Mouse (Mus musculus) v-Abl transformed pro-B cells (cell line): ENCODE data around the gene Lrriq4.

Experiments used
- in situ Hi-C, 2 experiments: fragments of 400-800 bp; cut with MboI; formaldehyde crosslinking; loops; one replicate each; pipeline ENCODE4 v1.15.1; 2025; ENCODE audit not compliant: unreplicated experiment in 2 of 2

The Lrriq4 gene

GRCm38 (mm10) chr3:30644207-30644606 lies at the start of gene Lrriq4:
Gene Lrriq4, plus strand, starts transcription at chr3:30644507.
- in situ Hi-C loops, result no loop called here

- in situ Hi-C loops, result loop anchor here (5.0 to 25.0 kb wide), 6 partner anchors 197 to 1783 kb away; partner anchors contain the start of genes Rpl22l1 (in 2 of the 2) and Sec62 (in 1 of the 2)
These were observed 49.0 kb upstream of the Lrriq4 start for GRCm38 (mm10) chr3:30595111-30595832.

- in situ Hi-C loops, result loop anchor here (5.0 to 25.0 kb wide), 6 partner anchors 195 to 1785 kb away; partner anchors contain the start of genes Rpl22l1 (in 2 of the 2) and Sec62 (in 1 of the 2)
These were observed 47.0 kb upstream of the Lrriq4 start for GRCm38 (mm10) chr3:30597271-30597670.

GRCm38 (mm10) chr3:30599711-30600545 lies 44.4 kb upstream of the Lrriq4 start, which contains the start of gene Actrt3:
Gene Actrt3, minus strand, starts transcription at chr3:30599939.
- in situ Hi-C loops, result loop anchor here (5.0 to 25.0 kb wide), 8 partner anchors 192 to 1912 kb away; partner anchors contain the start of genes Rpl22l1 (in 2 of the 2), Sec62 (in 2 of the 2), Pik3ca (in 1 of the 2) and Zfp639 (in 1 of the 2)

GRCm38 (mm10) chr3:30600717-30601116 lies 43.6 kb upstream of the Lrriq4 start:
- in situ Hi-C loops, result loop anchor here (5.0 to 25.0 kb wide), 3 partner anchors 192 to 1912 kb away; partner anchors contain the start of genes Pik3ca (in 1 of the 2), Sec62 (in 1 of the 2) and Zfp639 (in 1 of the 2)

GRCm38 (mm10) chr3:30601175-30601574 lies 43.1 kb upstream of the Lrriq4 start:
- in situ Hi-C loops, result loop anchor here (5.0 to 25.0 kb wide), 3 partner anchors 191 to 1911 kb away; partner anchors contain the start of genes Pik3ca (in 1 of the 2), Sec62 (in 1 of the 2) and Zfp639 (in 1 of the 2)

- in situ Hi-C loops, result loop anchor here (5.0 to 25.0 kb wide), 3 partner anchors 191 to 1911 kb away; partner anchors contain the start of genes Pik3ca (in 1 of the 2), Sec62 (in 1 of the 2) and Zfp639 (in 1 of the 2)
These were observed 42.7 kb upstream of the Lrriq4 start for GRCm38 (mm10) chr3:30601610-30602064.

GRCm38 (mm10) chr3:30602065-30602739 lies 42.1 kb upstream of the Lrriq4 start, which contains the start of gene Mynn:
Gene Mynn, plus strand, starts transcription at chr3:30602065.
- in situ Hi-C loops, result loop anchor here (5.0 to 25.0 kb wide), 3 partner anchors 190 to 1910 kb away; partner anchors contain the start of genes Pik3ca (in 1 of the 2), Sec62 (in 1 of the 2) and Zfp639 (in 1 of the 2)

GRCm38 (mm10) chr3:30602740-30603098 lies 41.6 kb upstream of the Lrriq4 start:
- in situ Hi-C loops, result loop anchor here (5.0 to 25.0 kb wide), 3 partner anchors 190 to 1910 kb away; partner anchors contain the start of genes Pik3ca (in 1 of the 2), Sec62 (in 1 of the 2) and Zfp639 (in 1 of the 2)

- in situ Hi-C loops, result loop anchor here (5.0 to 25.0 kb wide), 3 partner anchors 189 to 1909 kb away; partner anchors contain the start of genes Pik3ca (in 1 of the 2), Sec62 (in 1 of the 2) and Zfp639 (in 1 of the 2)
These were observed 41.1 kb upstream of the Lrriq4 start for GRCm38 (mm10) chr3:30603256-30603655.

GRCm38 (mm10) chr3:30608999-30609398 lies 35.3 kb upstream of the Lrriq4 start:
- in situ Hi-C loops, result loop anchor here (25.0 kb wide), 2 partner anchors 1778 to 1903 kb away; partner anchors contain the start of genes Pik3ca (in 1 of the 2) and Zfp639 (in 1 of the 2)

GRCm38 (mm10) chr3:30610930-30611329 lies 33.4 kb upstream of the Lrriq4 start:
- in situ Hi-C loops, result loop anchor here (25.0 kb wide), 2 partner anchors 1776 to 1901 kb away; partner anchors contain the start of genes Pik3ca (in 1 of the 2) and Zfp639 (in 1 of the 2)

- in situ Hi-C loops, result loop anchor here (25.0 kb wide), 2 partner anchors 1767 to 1892 kb away; partner anchors contain the start of genes Pik3ca (in 1 of the 2) and Zfp639 (in 1 of the 2)
These were observed 24.2 kb upstream of the Lrriq4 start for GRCm38 (mm10) chr3:30620132-30620531.

GRCm38 (mm10) chr3:30633681-30634080 lies 10.6 kb upstream of the Lrriq4 start:
- in situ Hi-C loops, result no loop called here

GRCm38 (mm10) chr3:30635629-30636028 lies 8.7 kb upstream of the Lrriq4 start:
- in situ Hi-C loops, result no loop called here

- in situ Hi-C loops, result no loop called here
These were observed 2.5 kb downstream of the Lrriq4 start for GRCm38 (mm10) chr3:30646761-30647160.

- in situ Hi-C loops, result no loop called here
These were observed 3.3 kb downstream of the Lrriq4 start, which contains the start of gene Lrrc34 for GRCm38 (mm10) chr3:30647440-30648090. Gene Lrrc34, minus strand, starts transcription at chr3:30647869.

GRCm38 (mm10) chr3:30648466-30648865 lies 4.2 kb downstream of the Lrriq4 start:
- in situ Hi-C loops, result no loop called here
